Mouse (Mus musculus) stomach, embryonic 14.5 days (tissue): Measurements from ENCODE around the gene Lrp1. TPM values are rescaled to one million over a fixed set of nuclear protein-coding genes. Genes with fewer than 3 reads are reported as not detected.

Experiments used
- ATAC-seq: fragments of 200-750 bp; cut with Nextera tagmentation; 2 replicates; pipeline ENCODE4 v1.8.0; 2017; ENCODE audit warnings: low read depth, moderate TSS enrichment; ENCODE audit not compliant: insufficient number of reproducible peaks, insufficient read depth, low FRiP score
- H3K27ac ChIP-seq: fragments of 300-500 bp; sonication (generic); 2 replicates; pipeline ENCODE4 v1.5.1; 2014; ENCODE audit warnings: mild to moderate bottlenecking, low read length, moderate library complexity, mixed read lengths
- H3K27me3 ChIP-seq: fragments of 300-500 bp; sonication (generic); 2 replicates; pipeline ENCODE4 v1.6.1; 2014; ENCODE audit warnings: low read length, control low read depth, mixed read lengths; ENCODE audit not compliant: control insufficient read depth, insufficient read depth
- H3K36me3 ChIP-seq: fragments of 300-500 bp; sonication (generic); 2 replicates; pipeline ENCODE4 v1.6.1; 2014; ENCODE audit warnings: mild to moderate bottlenecking, control low read depth, low read length, moderate library complexity, mixed read lengths; ENCODE audit not compliant: control insufficient read depth, insufficient read depth
- H3K4me1 ChIP-seq: fragments of 300-500 bp; sonication (generic); 2 replicates; pipeline ENCODE4 v1.6.1; 2014; ENCODE audit warnings: low read length, control low read depth, mixed read lengths; ENCODE audit not compliant: control insufficient read depth, insufficient read depth
- H3K4me2 ChIP-seq: fragments of 300-500 bp; sonication (generic); replicated peaks from 2 replicates; pipeline ENCODE4 v1.6.1; 2014; ENCODE audit warnings: low read depth, low read length, control low read depth
- H3K4me3 ChIP-seq: fragments of 300-500 bp; sonication (generic); 2 replicates; pipeline ENCODE4 v1.5.1; 2014; ENCODE audit warnings: low read depth, low read length, control low read depth
- H3K9ac ChIP-seq: fragments of 300-500 bp; sonication (generic); replicated peaks from 2 replicates; pipeline ENCODE4 v1.6.1; 2014; ENCODE audit warnings: low read depth, mild to moderate bottlenecking, control low read depth, low read length, moderate library complexity, mixed read lengths
- H3K9me3 ChIP-seq: fragments of 300-500 bp; sonication (generic); 2 replicates; pipeline ENCODE4 v1.6.1; 2016; ENCODE audit warnings: low read depth, low read length, control low read depth; ENCODE audit not compliant: control insufficient read depth
- WGBS: fragments of 180-500 bp; shearing (Covaris S2); extraction: QIAGEN DNeasy Blood & Tissue Kit; methylation state at CpG from one replicate; pipeline ENCODE4 v1.1.7; 2014; 5-methylcytosine and 5-hydroxymethylcytosine counted together
- polyA plus RNA-seq: library from polyadenylated mRNA; unstranded; fragments of >200 nt; fragmentation: Nextera tagmentation; extraction: Ambion mirVana; gene quantifications from 2 replicates; pipeline ENCODE4 v1.2.1, GENCODE M21; 2014

Lrp1 gene
- polyA plus RNA-seq, 1 experiment from 2014 or later, result 98.0 TPM

DNA sequence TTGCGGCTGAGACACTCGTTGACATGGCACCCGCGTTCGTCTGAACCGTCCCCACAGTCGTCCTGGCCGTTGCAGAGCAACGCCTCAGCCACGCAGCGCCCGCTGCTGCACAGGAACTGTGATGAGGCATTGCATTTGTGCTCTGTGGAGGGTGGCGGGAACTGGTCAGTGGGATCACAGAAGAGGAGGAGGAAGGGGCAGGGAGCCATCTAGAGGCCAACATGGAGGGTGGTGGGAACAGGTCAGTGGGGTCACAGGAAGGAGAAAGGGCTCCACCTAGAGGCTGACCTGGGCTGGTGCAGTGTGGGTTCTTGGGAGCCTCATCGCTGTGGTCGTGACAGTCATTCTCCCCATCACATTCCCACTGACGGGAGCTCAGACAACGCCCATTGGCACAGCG lies 65.2 kb downstream of the Lrp1 start:
- H3K4me2 ChIP-seq, result no peak overlapping the region
- 78% methylated on average over 18 of the region's 18 CpGs for WGBS
- ATAC-seq, result no peak

DNA sequence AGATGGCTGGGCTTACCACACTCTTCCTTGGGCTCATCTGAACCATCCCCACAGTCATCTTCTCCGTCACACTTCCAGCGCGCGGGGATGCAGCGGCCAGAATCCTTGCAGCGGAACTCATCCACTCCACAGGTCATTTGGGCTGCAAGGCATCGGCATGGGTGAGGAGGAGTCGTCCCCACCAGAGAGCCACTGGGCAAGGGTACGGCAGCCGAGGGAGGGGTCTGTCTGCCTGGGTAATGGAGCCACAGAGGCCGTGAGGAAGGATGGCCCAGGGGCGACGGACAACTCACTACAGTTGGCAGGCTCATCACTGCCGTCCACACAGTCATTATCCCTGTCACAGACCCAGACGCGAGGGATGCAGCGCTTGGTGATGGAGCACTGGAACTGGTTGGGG lies 71.1 kb downstream of the Lrp1 start:
- Histone ChIP-seq H3K4me3 (no peak overlapping the region), H3K4me1 (no peaks in the 10 kb centered on the region), H3K9me3 (no peaks in the 10 kb centered on the region), H3K4me2 (no peak overlapping the region), H3K27me3 (no peaks in the 10 kb centered on the region), H3K36me3 (peaks cover 84% of the 10 kb centered on the region), H3K27ac (no peak overlapping the region), H3K9ac (no peak overlapping the region)
- WGBS, result 91% methylated on average over 17 of the region's 17 CpGs
- ATAC-seq, result no peak

More for the DNA sequence above, 65.2 kb downstream of the Lrp1 start:
- Histone ChIP-seq H3K27me3 (no peaks in the 10 kb centered on the region), H3K9ac (no peak overlapping the region), H3K27ac (no peak overlapping the region), H3K9me3 (no peaks in the 10 kb centered on the region), H3K4me1 (no peaks in the 10 kb centered on the region), H3K36me3 (peaks cover 95% of the 10 kb centered on the region), H3K4me3 (no peak overlapping the region)

DNA sequence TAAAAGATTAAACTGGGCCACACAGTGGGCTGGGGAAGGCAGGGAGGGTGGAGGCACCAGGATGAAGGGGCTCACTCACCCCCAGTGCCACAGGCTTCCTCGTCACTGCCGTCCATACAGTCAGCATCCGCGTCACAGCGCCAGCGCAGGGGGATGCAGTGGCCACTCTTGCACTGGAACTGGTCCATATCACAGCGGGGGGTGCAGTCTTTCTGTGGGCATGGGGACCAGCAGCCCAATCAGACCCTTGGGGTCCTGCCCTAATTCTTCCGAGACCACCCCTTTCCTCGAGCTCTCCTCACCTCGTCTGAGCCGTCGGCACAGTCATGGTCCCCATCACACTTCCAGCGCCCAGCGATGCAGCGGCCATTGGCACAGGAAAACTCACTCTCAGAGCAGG lies 72.7 kb downstream of the Lrp1 start:
- no peak overlapping the region for H3K4me3 ChIP-seq
- no peak overlapping the region for H3K4me2 ChIP-seq
- no peak overlapping the region for H3K9ac ChIP-seq
- no peak for ATAC-seq
- H3K4me1 ChIP-seq, result no peaks in the 10 kb centered on the region
- H3K36me3 ChIP-seq, result peaks cover 81% of the 10 kb centered on the region
- no peak overlapping the region for H3K27ac ChIP-seq
- no peaks in the 10 kb centered on the region for H3K27me3 ChIP-seq
- WGBS, result 98% methylated on average over 15 of the region's 15 CpGs
- no peaks in the 10 kb centered on the region for H3K9me3 ChIP-seq

DNA sequence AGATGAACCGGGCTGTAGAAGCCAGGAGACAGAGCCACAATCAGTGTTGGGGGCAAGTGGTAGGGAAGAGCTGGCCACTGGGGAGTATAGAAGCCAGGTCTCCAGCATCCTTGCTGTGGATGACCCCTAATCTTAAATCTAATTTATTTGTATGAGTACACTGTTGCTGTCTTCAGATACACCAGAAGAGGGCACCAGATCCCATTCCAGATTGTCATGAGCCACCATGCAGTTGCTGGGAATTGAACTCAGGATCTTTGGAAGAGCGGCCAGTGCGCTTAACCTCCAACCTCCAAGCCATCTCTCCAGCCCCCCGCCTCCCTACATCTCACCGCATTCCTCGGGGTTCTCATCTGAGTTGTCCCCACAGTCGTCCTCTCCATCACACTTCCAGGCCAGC lies 74.4 kb downstream of the Lrp1 start:
- no peak overlapping the region for H3K4me2 ChIP-seq
- no peaks in the 10 kb centered on the region for H3K9me3 ChIP-seq
- ATAC-seq, result no peak
- H3K4me3 ChIP-seq, result no peak overlapping the region
- 89% methylated on average over 7 of the region's 7 CpGs for WGBS
- no peaks in the 10 kb centered on the region for H3K27me3 ChIP-seq
- H3K4me1 ChIP-seq, result no peaks in the 10 kb centered on the region
- no peak overlapping the region for H3K9ac ChIP-seq
- H3K36me3 ChIP-seq, result peaks cover 81% of the 10 kb centered on the region
- no peak overlapping the region for H3K27ac ChIP-seq

DNA sequence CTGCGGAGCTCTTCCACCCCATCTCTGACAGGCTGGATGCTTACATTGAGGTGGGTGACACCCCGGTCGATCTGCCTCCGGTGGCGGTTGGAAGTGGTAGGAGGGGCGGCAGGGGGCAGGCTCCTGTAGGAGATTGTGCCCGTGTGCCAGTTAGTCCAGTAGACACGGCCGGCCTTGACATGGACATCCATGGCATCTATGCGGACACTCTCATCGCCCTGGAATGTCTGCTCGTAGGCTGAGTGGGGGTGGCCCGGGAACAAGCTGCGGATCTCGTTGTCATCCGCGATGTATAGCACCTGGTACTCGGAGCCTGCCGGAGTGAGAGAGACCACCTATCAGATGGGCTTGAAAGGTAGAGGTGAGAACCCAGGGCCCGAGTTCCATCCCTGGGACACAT lies 76.6 kb downstream of the Lrp1 start:
- no peak overlapping the region for H3K9ac ChIP-seq
- ATAC-seq, result no peak
- H3K4me2 ChIP-seq, result no peak overlapping the region
- no peak overlapping the region for H3K4me3 ChIP-seq
- H3K27ac ChIP-seq, result no peak overlapping the region
- H3K9me3 ChIP-seq, result no peaks in the 10 kb centered on the region
- peaks cover 85% of the 10 kb centered on the region for H3K36me3 ChIP-seq
- no peaks in the 10 kb centered on the region for H3K27me3 ChIP-seq
- no peaks in the 10 kb centered on the region for H3K4me1 ChIP-seq
- 83% methylated on average over 20 of the region's 20 CpGs for WGBS

DNA sequence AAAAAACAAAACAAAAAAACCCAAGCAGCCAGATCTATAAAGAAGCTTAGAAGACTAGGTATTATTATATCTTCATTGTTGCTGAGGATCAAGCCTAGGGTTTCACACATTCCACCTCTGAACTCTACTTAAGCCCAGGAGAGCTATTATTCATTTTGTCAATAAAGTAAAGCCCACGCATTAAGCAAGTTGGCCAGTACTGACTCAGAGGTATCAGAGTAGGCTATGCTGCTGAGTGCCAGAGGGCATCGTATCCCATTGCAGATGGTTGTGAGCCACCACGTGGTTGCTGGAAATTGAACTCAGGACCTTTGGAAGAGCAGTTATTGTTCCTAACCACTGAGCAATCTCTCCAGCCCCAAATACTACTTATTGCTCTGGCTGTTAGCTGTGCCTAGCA lies 77.0 kb downstream of the Lrp1 start:
- no peaks in the 10 kb centered on the region for H3K27me3 ChIP-seq
- no peak for ATAC-seq
- H3K4me3 ChIP-seq, result no peak overlapping the region
- H3K4me2 ChIP-seq, result no peak overlapping the region
- WGBS, result 67% methylated on average over 3 of the region's 3 CpGs
- peaks cover 86% of the 10 kb centered on the region for H3K36me3 ChIP-seq
- no peaks in the 10 kb centered on the region for H3K9me3 ChIP-seq
- H3K4me1 ChIP-seq, result no peaks in the 10 kb centered on the region
- H3K27ac ChIP-seq, result no peak overlapping the region
- no peak overlapping the region for H3K9ac ChIP-seq

DNA sequence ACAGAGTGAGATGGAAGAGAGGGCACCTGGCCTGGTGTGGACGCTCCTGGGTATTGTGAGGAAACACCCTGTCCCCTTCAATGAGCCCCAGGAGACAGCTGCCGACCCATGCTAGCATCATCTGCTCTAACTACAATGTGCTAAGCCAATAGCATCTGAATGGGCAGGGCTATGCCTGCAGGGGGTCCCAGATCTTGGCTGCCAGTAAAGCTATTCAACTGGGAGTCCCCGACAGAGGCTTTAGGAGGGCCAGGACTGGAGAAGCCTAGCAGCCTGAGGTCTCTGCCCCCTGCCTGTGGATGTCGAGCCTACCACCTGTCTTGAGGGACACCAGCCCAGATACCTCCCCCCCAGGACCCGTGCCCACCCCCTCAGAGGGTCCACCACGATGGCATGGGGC lies 78.2 kb downstream of the Lrp1 start:
- Histone ChIP-seq H3K27me3 (no peaks in the 10 kb centered on the region), H3K4me3 (no peak overlapping the region), H3K4me2 (no peak overlapping the region), H3K27ac (no peak overlapping the region), H3K9ac (no peak overlapping the region), H3K36me3 (peaks cover 86% of the 10 kb centered on the region), H3K9me3 (no peaks in the 10 kb centered on the region), H3K4me1 (no peaks in the 10 kb centered on the region)
- no peak for ATAC-seq
- 65% methylated on average over 6 of the region's 6 CpGs for WGBS

DNA sequence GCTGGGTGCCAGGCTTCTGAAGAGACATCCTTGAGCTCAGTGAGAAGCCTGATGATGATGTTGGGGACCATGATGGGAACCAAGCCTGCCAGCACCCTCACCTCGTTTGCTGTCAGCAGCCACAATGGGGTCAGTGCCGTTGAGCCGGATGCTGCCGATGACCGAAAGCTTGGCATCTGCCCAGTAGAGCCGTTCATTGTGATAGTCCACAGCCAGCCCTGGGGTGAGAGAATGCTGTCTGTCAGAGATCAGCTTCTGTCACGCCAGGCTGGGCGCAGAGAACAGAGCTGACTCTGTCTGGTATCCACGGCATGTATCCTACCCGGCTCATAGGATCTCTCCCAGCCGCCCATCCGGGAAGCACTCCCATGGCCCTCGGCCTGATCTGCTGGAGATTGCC lies 78.9 kb downstream of the Lrp1 start:
- no peak for ATAC-seq
- no peaks in the 10 kb centered on the region for H3K9me3 ChIP-seq
- H3K4me1 ChIP-seq, result no peaks in the 10 kb centered on the region
- no peak overlapping the region for H3K4me3 ChIP-seq
- H3K27me3 ChIP-seq, result no peaks in the 10 kb centered on the region
- WGBS, result 91% methylated on average over 13 of the region's 13 CpGs
- H3K4me2 ChIP-seq, result no peak overlapping the region
- no peak overlapping the region for H3K9ac ChIP-seq
- peaks cover 81% of the 10 kb centered on the region for H3K36me3 ChIP-seq
- H3K27ac ChIP-seq, result no peak overlapping the region

DNA sequence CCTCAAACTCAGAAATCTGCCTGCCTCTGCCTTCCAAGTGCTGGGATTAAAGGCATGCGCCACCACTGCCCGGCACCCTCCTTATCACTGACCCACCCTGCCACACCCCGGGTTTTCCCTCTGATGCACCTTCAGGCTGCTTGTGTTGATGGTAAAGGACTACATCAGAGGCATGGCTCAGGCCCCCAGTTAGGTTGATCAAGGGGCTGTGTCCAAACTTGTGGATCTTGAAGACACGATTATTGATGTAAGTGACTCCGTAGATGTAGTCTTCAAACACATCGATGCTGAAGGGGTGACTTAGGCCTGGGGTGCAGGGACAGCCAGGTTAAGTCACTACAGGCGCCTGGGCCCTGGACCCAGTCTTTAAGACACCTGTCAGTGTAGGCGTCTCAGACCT lies 79.4 kb downstream of the Lrp1 start:
- WGBS, result 95% methylated on average over 8 of the region's 8 CpGs
- no peak overlapping the region for H3K4me3 ChIP-seq

More for the DNA sequence above, 79.4 kb downstream of the Lrp1 start:
- Histone ChIP-seq H3K9ac (no peak overlapping the region), H3K4me2 (no peak overlapping the region), H3K9me3 (no peaks in the 10 kb centered on the region), H3K27me3 (no peaks in the 10 kb centered on the region), H3K27ac (no peak overlapping the region), H3K36me3 (peaks cover 75% of the 10 kb centered on the region), H3K4me1 (no peaks in the 10 kb centered on the region)
- ATAC-seq, result no peak
